Mouse (Mus musculus) stomach, embryonic 16.5 days (tissue): ENCODE data around the gene Cacna1d. TPM values are rescaled to one million over a fixed set of nuclear protein-coding genes. Genes with fewer than 3 reads are reported as not detected.

Source experiments
- ATAC-seq: fragments of 200-750 bp; cut with Nextera tagmentation; 2 replicates; pipeline ENCODE4 v1.8.0; 2017; ENCODE audit warnings: moderate number of reproducible peaks, moderate TSS enrichment; ENCODE audit not compliant: insufficient read depth, low FRiP score
- H3K27ac ChIP-seq: fragments of 300-500 bp; sonication (generic); 2 replicates; pipeline ENCODE4 v1.5.1; 2014; ENCODE audit warnings: low read length
- H3K27me3 ChIP-seq: fragments of 300-500 bp; sonication (generic); 2 replicates; pipeline ENCODE4 v1.6.1; 2014; ENCODE audit warnings: low read length, control low read depth, mixed read lengths; ENCODE audit not compliant: control insufficient read depth, insufficient read depth
- H3K36me3 ChIP-seq: fragments of 300-500 bp; sonication (generic); 2 replicates; pipeline ENCODE4 v1.6.1; 2014; ENCODE audit warnings: low read length; ENCODE audit not compliant: control insufficient read depth, insufficient read depth
- H3K4me1 ChIP-seq: fragments of 300-500 bp; sonication (generic); 2 replicates; pipeline ENCODE4 v1.6.1; 2014; ENCODE audit warnings: low read length, control low read depth, mixed read lengths; ENCODE audit not compliant: control insufficient read depth, insufficient read depth
- H3K4me2 ChIP-seq: fragments of 300-500 bp; sonication (generic); 2 replicates; pipeline ENCODE4 v1.6.1; 2014; ENCODE audit warnings: low read depth, low read length, mixed read lengths
- H3K4me3 ChIP-seq: fragments of 300-500 bp; sonication (generic); replicated peaks from 2 replicates; pipeline ENCODE4 v1.5.1; 2014; ENCODE audit warnings: mild to moderate bottlenecking, low read length
- H3K9ac ChIP-seq: fragments of 300-500 bp; sonication (generic); 2 replicates; pipeline ENCODE4 v1.6.1; 2014; ENCODE audit warnings: low read length
- H3K9me3 ChIP-seq: fragments of 300-500 bp; sonication (generic); replicated peaks from 2 replicates; pipeline ENCODE4 v1.6.1; 2016; ENCODE audit warnings: low read length, control low read depth; ENCODE audit not compliant: control insufficient read depth
- WGBS: fragments of 180-500 bp; shearing (Covaris S2); extraction: QIAGEN DNeasy Blood & Tissue Kit; methylation state at CpG from one replicate; pipeline ENCODE4 v1.1.7; 2014; 5-methylcytosine and 5-hydroxymethylcytosine counted together
- polyA plus RNA-seq: library from polyadenylated mRNA; unstranded; fragments of >200 nt; fragmentation: Nextera tagmentation; extraction: Ambion mirVana; gene quantifications from 2 replicates; pipeline ENCODE4 v1.2.1, GENCODE M21; 2015

Cacna1d gene
- polyA plus RNA-seq, 1 experiment from 2014 or later, result 4.2 TPM

DNA sequence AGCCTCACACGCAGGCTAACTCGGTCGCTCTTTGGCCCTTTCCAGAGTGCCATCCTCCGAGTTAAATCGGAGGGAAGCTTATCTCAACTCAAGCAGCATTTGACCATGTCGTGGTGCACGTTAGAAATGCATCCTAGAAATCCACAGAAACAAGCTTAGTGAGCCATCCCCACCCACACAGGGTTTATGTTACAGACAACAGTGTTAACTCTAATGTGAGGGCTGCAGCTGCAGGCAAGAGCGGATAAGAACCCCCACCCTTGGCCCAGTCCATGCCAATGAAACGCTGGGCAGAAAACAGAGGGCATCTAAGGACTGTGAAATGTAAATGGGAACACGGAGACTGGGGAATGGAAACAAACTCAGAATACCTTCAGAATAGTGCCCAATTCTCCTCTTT, 206.8 kb downstream of the Cacna1d start:
- H3K4me1 ChIP-seq, result 0 out of 2 replicates have a peak, but pooled peaks cover 6% of the 10 kb centered on the region
- H3K27me3 ChIP-seq, result no peaks in the 10 kb centered on the region
- H3K9me3 ChIP-seq, result no peaks in the 10 kb centered on the region
- ATAC-seq, result peak; percentile 50; the same call in 1 of the 2 replicates
- H3K4me2 ChIP-seq, result peak overlapping the region; percentile 12; the same call in 1 of the 2 replicates
- 55% methylated on average over 10 of the region's 10 CpGs for WGBS
- no peak overlapping the region for H3K9ac ChIP-seq
- 0 out of 2 replicates have a peak overlapping the region, but pooled peaks have one; percentile 6 for H3K27ac ChIP-seq
- H3K4me3 ChIP-seq, result no peak overlapping the region
- H3K36me3 ChIP-seq, result no peaks in the 10 kb centered on the region

DNA sequence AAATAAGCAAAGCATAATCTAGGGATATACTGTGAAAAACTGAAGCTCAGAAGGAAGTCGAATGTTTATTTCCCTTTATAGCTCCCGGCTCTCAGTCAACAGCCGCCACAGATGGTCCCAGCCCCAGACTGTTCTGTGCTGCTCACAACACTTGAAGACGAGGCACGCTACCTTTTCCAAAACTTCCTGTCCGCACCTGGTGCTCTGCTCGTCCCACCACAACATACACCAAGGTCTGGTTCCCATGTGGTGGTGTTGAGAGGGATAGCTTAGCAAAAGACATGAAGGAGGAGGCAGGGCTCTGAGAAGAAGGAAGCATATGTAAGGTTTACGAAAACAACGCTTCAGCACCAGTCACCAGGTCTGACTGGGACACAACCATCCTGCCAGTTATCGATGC, 207.2 kb downstream of the Cacna1d start:
- 0 out of 2 replicates have a peak, but pooled peaks cover 6% of the 10 kb centered on the region for H3K4me1 ChIP-seq
- H3K36me3 ChIP-seq, result no peaks in the 10 kb centered on the region
- H3K9me3 ChIP-seq, result no peaks in the 10 kb centered on the region
- H3K4me2 ChIP-seq, result peak overlapping the region; percentile 12; the same call in 1 of the 2 replicates
- H3K27me3 ChIP-seq, result no peaks in the 10 kb centered on the region
- 0 out of 2 replicates have a peak overlapping the region, but pooled peaks have one; percentile 6 for H3K27ac ChIP-seq
- no peak overlapping the region for H3K4me3 ChIP-seq
- ATAC-seq, result peak; percentile 62
- no peak overlapping the region for H3K9ac ChIP-seq
- WGBS, result 45% methylated on average over 10 of the region's 10 CpGs

DNA sequence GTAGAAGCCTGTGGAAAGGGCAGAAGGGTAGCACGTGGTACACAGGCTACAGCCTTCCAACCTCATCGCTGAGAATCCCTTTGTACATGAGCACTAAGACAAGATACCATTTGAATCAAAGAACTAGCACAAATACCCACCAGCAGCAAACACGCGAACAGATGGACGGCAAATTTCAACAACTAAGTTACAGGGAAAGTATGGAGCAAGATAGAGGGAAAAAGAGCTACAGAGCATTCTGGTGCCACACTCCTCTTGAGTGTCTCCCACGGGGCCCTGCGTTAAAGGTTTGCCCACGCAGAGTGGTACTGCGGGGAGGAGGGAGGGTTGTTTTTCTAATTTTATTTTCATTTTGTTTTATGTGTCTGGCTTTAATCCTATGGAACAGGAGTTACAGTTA, 215.7 kb downstream of the Cacna1d start:
- H3K27ac ChIP-seq, result no peak overlapping the region
- no peaks in the 10 kb centered on the region for H3K27me3 ChIP-seq
- WGBS, result 85% methylated on average over 9 of the region's 9 CpGs

DNA sequence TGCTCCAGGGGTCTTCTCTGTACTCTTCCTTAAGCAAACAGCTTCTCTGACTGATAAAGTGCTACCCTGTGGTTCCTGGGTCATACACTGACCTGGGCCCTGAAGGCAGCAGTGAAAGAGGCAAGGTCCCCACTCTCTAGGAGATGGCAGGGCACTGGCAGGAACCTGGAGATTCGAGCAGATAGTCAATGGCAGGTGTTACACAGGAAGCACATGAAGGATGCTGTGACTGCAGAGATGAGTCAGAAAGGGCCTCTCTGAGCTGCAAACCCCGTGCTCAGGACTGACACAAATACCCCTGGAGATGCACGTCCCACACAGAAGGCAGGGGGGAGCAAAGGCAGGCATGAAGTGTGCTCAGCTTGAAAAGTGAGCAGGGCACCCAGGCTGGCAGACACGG, 218.3 kb downstream of the Cacna1d start:
- H3K27ac ChIP-seq, result no peak overlapping the region
- no peak for ATAC-seq
- no peaks in the 10 kb centered on the region for H3K36me3 ChIP-seq
- no peak overlapping the region for H3K4me2 ChIP-seq
- H3K4me3 ChIP-seq, result no peak overlapping the region
- H3K4me1 ChIP-seq, result no peaks in the 10 kb centered on the region
- H3K9ac ChIP-seq, result no peak overlapping the region
- WGBS, result 74% methylated on average over 4 of the region's 4 CpGs
- H3K9me3 ChIP-seq, result no peaks in the 10 kb centered on the region
- no peaks in the 10 kb centered on the region for H3K27me3 ChIP-seq

More for the DNA sequence above, 215.7 kb downstream of the Cacna1d start:
- Histone ChIP-seq H3K9me3 (no peaks in the 10 kb centered on the region), H3K4me2 (no peak overlapping the region), H3K4me3 (no peak overlapping the region), H3K4me1 (no peaks in the 10 kb centered on the region), H3K9ac (no peak overlapping the region), H3K36me3 (no peaks in the 10 kb centered on the region)
- no peak for ATAC-seq

DNA sequence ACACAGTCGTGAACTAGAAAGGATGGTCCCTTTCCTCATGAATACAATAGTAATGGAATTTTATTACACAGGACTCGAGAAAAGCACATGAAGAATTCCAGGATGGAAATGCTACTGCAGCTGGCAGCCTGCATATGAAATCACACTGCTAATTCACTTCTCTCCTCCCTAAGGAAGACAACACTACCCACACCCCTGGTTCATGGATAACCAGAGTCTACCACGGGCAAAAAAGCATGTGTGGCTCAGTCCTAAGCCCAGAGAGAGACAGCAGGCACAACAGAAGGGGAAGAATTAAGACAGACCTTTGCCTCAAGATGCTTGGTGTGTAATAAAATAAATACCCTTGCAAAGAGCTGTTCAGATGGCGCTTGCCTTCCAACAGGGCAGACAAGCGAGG, 218.7 kb downstream of the Cacna1d start:
- Histone ChIP-seq H3K27me3 (no peaks in the 10 kb centered on the region), H3K9ac (no peak overlapping the region), H3K27ac (no peak overlapping the region), H3K4me2 (no peak overlapping the region), H3K9me3 (no peaks in the 10 kb centered on the region), H3K4me1 (no peaks in the 10 kb centered on the region), H3K36me3 (no peaks in the 10 kb centered on the region), H3K4me3 (no peak overlapping the region)
- no peak for ATAC-seq
- WGBS, result 73% methylated on average over 5 of the region's 5 CpGs

GRCm38 (mm10) chr14:30271856-30272255, 219.4 kb downstream of the Cacna1d start:
- H3K4me2 ChIP-seq, result no peak overlapping the region
- H3K36me3 ChIP-seq, result no peaks in the 10 kb centered on the region
- H3K27me3 ChIP-seq, result no peaks in the 10 kb centered on the region
- H3K4me3 ChIP-seq, result no peak overlapping the region
- H3K9ac ChIP-seq, result no peak overlapping the region
- ATAC-seq, result no peak
- WGBS, result 68% methylated on average over 8 of the region's 8 CpGs
- no peaks in the 10 kb centered on the region for H3K4me1 ChIP-seq
- no peak overlapping the region for H3K27ac ChIP-seq
- no peaks in the 10 kb centered on the region for H3K9me3 ChIP-seq

DNA sequence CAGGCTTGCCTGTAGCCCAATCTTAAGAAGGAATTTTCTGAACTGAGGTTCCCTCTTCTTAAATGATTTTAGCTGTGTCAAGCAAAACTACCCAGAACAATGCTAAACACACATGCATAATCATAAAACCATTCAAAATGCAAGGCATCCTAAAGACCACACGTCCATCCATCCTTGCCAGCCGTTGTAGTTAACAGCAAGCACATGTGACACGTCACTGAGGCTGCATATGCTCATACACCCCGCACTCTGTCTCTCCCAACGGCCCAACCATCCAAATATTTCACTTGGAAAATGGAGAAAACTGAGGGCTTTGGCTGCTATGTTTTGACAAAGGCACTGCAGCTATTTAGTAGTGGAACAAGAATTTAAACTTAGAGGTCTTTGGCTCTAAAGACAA, 220.9 kb downstream of the Cacna1d start:
- ATAC-seq, result no peak
- no peaks in the 10 kb centered on the region for H3K27me3 ChIP-seq
- no peak overlapping the region for H3K27ac ChIP-seq
- no peak overlapping the region for H3K9ac ChIP-seq
- no peak overlapping the region for H3K4me2 ChIP-seq
- no peaks in the 10 kb centered on the region for H3K36me3 ChIP-seq
- peaks cover 3% of the 10 kb centered on the region; the same call in 1 of the 2 replicates for H3K4me1 ChIP-seq
- H3K4me3 ChIP-seq, result no peak overlapping the region
- 77% methylated on average over 5 of the region's 5 CpGs for WGBS
- no peaks in the 10 kb centered on the region for H3K9me3 ChIP-seq

GRCm38 (mm10) chr14:30265728-30266127, 225.5 kb downstream of the Cacna1d start:
- Histone ChIP-seq H3K4me2 (no peak overlapping the region), H3K4me1 (peaks cover 3% of the 10 kb centered on the region; the same call in 1 of the 2 replicates), H3K27me3 (no peaks in the 10 kb centered on the region), H3K9me3 (no peaks in the 10 kb centered on the region), H3K9ac (no peak overlapping the region), H3K27ac (no peak overlapping the region), H3K4me3 (no peak overlapping the region), H3K36me3 (no peaks in the 10 kb centered on the region)
- 73% methylated on average over 9 of the region's 9 CpGs for WGBS
- ATAC-seq, result peak; percentile 37; the same call in 1 of the 2 replicates

DNA sequence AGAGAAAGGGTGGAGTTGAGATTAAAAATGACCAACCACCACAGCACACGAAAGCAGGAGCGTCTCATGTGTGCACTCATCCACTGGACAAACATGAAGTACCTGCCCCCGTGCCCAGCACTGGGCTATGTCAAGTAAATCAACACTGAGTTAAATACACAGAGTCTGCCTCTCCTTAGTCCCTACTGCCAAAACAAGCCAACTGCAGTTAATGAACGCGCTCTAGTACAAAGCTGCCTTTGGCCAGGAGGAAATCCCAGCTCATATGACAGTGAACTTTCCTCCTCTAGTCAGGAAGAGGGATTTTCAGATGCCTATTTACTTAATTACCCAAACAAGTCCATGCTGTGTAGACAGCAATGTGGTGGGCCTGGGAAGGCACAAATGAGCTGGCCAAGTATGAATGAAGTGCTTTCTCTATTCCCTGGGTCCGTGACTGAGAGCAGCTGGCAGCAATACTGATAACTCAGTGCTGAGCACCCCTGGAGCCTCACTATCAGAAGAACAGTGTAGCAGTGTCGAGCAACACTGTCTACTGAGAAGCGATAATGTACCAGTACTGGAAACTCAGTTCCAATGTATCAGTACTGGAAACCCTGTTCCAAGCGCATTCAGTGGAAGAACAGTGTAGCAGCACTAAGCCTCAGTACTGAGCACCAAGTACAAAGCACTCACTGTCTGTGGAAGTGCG, 229.5 kb downstream of the Cacna1d start:
- peaks cover 3% of the 10 kb centered on the region; the same call in 1 of the 2 replicates for H3K4me1 ChIP-seq

More for the DNA sequence above, 229.5 kb downstream of the Cacna1d start:
- H3K4me3 ChIP-seq, result no peak overlapping the region
- no peak overlapping the region for H3K4me2 ChIP-seq
- H3K9me3 ChIP-seq, result no peaks in the 10 kb centered on the region
- no peak overlapping the region for H3K27ac ChIP-seq
- H3K27me3 ChIP-seq, result no peaks in the 10 kb centered on the region
- ATAC-seq, result peak; percentile 53; the same call in 1 of the 2 replicates
- no peaks in the 10 kb centered on the region for H3K36me3 ChIP-seq
- 54% methylated on average over 10 of the region's 10 CpGs for WGBS
- no peak overlapping the region for H3K9ac ChIP-seq
